Mouse (Mus musculus): ENCODE data around the gene Pnpla1.

DNA sequence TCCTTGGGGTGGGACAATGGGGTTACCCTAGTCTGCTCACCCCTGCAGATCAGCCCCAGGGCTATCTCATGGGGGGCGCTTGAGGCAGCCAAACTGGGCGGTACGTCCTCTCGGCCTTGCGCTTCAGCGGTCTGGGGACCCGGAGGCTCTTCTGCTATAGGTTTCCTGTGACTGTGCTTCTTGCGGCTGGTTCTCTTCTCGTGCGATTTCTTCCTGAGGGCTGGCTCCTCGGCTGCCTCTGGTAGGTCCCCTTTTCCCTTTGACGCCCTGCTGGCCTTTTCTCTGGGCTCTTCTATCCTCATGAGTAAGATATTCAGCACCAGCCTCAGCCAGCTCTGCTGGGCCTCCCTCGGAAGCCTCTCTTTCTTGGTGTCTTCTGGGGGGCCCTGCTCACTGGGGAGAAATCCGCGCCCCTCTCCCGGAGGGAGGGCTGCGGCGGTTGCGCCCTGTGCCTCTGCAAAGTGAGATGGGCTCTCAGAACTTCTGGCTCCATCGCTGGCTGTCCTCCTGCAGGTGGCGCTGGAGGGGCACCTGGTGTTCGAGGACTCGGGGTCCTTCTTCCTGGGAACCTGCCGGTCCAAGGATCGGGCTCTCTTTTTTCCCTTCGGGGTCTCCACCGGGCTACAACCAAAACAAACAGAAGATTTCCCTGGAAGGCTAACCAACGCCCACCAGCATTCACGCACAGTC is 51.2 kb downstream of the Pnpla1 start:
- TF ChIP-seq CTCF (IDR thresholded peaks at IDR 0.05; ENCODE audit: low read depth, low read length) (no peak), POLR2A (IDR thresholded peaks at IDR 0.05; ENCODE audit: borderline replicate concordance, low read depth, low read length) (no peak)
